Mouse (Mus musculus): ENCODE measurements around the gene Sox30.

DNA sequence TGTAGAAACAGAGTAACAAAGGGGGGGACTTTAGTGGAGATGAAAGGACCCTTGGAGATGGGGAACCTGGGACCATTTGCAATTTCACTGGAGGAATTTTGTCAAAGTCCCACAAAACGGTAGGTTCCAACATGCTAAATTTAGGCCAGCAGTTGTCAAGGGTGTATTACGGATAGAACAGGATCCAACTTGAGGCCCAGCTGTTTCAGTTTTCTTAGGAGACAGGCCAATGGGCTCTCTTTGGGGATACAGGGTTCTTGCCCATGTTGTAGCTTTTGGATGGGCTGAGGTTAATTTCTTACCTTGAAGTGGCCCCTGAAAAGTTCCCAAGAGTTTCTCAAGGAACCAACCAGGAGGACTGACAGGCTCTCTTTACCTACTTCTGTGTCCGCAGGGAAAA, 67.2 kb downstream of the Sox30 start:
- TF ChIP-seq CTCF (IDR thresholded peaks at IDR 0.05; ENCODE audit: extremely low read depth, insufficient read depth, insufficient read length, insufficient replicate concordance) (no peak), POLR2A (IDR thresholded peaks at IDR 0.05; ENCODE audit: low read depth, low read length) (no peak)

Measured in spleen, adult 2 months (tissue).